Mouse (Mus musculus): ENCODE results near the gene Arsb. TPM values are rescaled to one million over a fixed set of nuclear protein-coding genes. Genes with fewer than 3 reads are reported as not detected.

Arsb gene
- polyA plus RNA-seq, 1 experiment from 2014 or later = 5.4 TPM

DNA sequence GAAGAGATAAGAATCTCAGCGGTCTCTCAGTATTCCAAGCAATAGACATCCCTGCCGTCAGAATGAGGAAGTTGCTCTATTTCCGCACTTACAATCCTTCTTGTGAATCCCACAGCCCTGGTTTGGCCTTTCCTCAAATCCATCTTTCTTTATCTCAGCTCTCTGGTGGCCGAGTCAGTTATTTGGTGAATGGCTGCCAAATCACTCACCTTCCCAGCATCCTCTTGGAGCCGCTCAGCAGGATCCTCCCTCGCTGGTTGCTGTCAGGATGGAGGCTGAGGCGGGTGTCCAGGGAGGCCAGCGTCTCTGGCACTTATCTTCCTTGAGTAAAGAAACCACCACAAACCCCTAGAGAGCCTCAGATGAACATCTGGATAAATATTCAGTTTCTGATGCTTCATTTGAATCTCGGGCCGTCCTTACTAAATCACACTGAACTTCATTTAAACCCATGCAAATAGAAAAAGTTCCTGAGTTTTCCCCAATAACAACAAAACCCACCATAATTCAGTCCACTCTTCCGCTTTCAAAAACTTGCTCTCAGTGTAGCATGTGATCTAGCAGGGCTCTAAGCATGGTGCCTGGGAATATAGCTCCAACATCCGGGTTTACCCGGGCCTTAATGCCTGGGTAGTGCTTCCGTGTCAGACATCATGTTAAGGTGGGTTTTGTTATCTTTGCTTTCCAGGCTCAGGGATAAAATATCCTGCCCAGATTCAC is 81.1 kb downstream of the Arsb start:
- no peak for DNase-seq (ENCODE audit: low spot score)

DNA sequence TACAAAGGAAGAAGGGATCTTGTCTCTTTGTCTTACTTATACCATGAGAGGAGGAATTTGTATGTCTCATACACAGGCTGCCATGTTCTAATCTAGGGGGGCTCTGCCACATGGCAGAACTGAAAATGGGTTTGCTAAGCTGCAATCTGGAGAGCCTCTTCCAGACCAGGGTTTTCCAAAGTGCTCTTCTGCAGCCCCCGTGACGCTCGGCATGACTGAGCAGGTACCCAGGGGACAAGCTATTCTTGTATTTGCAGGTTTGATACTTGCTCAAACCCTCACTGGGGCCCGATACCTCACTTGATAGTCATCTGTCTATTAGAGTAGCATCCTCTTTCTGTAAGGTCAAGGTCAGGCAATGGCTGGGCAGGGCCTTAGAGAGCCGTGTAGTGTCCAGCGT is 82.3 kb downstream of the Arsb start:
- WGBS = 89% methylated on average over 6 of the region's 6 CpGs
- Histone ChIP-seq H3K4me3 (no peak overlapping the region), H3K27ac (replicated peaks) (no peak overlapping the region)

More for the DNA sequence above, 81.1 kb downstream of the Arsb start:
- H3K4me1 ChIP-seq = peaks cover 42% of the 10 kb centered on the region
- no peaks in the 10 kb centered on the region for H3K36me3 ChIP-seq (replicated peaks)
- peak overlapping the region; percentile 55; the same call in 1 of the 2 replicates for H3K27ac ChIP-seq (replicated peaks)
- H3K27me3 ChIP-seq (replicated peaks; ENCODE audit: low read depth, poor library complexity, severe bottlenecking) = 0 out of 2 replicates have a peak, but pooled peaks cover 8% of the 10 kb centered on the region
- H3K9me3 ChIP-seq = no peaks in the 10 kb centered on the region
- 68% methylated on average over 14 of the region's 14 CpGs for WGBS
- no peak overlapping the region for H3K4me3 ChIP-seq

DNA sequence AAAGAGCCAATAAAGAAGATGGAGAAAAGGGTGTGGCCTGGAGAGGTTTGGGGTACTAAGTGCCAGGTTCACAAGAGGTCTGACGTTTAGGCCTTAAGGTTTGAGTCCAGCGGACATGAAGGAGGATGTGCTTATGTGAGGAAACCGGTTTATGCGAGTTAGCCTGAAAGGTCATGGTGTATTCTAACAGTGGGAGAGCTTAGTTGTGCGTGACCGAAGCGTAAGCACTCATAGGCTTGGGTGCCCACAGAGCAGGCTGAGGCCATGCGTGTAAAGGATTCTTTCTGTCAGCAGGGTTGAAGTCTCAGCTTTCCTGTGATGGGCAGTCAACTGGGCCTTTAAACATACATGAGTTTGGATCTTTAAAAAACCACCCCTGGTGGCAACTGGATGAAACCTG is 82.9 kb downstream of the Arsb start:
- no peak for DNase-seq (ENCODE audit: low spot score)
- 87% methylated on average over 8 of the region's 8 CpGs for WGBS
- H3K27me3 ChIP-seq (replicated peaks; ENCODE audit: low read depth, poor library complexity, severe bottlenecking) = 0 out of 2 replicates have a peak, but pooled peaks cover 13% of the 10 kb centered on the region

More for the DNA sequence above, 82.3 kb downstream of the Arsb start:
- no peaks in the 10 kb centered on the region for H3K36me3 ChIP-seq (replicated peaks)
- DNase-seq (ENCODE audit: low spot score) = no peak
- H3K9me3 ChIP-seq = no peaks in the 10 kb centered on the region
- H3K27me3 ChIP-seq (replicated peaks; ENCODE audit: low read depth, poor library complexity, severe bottlenecking) = 0 out of 2 replicates have a peak, but pooled peaks cover 13% of the 10 kb centered on the region
- peaks cover 42% of the 10 kb centered on the region for H3K4me1 ChIP-seq

DNA sequence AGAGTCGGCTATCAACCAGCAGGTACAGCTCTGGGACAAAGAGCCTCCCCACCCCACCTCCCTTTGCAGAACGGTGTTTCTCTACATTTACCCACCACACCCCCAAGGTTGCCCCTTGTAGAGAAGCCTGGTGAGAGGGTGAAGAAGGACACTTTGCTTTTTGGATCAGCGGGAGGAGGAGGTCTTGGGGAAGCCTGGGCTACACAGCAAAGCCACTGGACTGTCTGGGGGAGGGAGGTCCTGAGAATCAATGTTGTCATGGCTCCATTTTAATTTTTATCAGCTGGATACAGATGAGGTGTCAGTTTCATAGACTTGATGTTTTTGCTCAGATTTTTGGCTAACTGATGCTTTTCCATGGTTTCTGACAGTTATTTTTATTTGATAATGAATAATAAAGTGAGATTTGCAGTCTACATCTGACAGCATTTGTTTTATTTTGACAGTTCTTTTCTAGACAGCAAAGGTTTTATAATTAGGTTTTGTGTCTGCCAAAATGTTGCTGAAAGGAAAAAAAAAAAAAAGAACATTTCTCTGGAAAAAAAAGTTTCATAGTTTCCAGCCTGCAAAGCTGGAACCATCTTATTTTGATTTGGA is 83.6 kb downstream of the Arsb start:
- H3K27me3 ChIP-seq (replicated peaks; ENCODE audit: low read depth, poor library complexity, severe bottlenecking) = 0 out of 2 replicates have a peak, but pooled peaks cover 13% of the 10 kb centered on the region
- no peaks in the 10 kb centered on the region for H3K36me3 ChIP-seq (replicated peaks)
- 76% methylated on average over 3 of the region's 3 CpGs for WGBS
- no peaks in the 10 kb centered on the region for H3K9me3 ChIP-seq
- no peak overlapping the region for H3K4me3 ChIP-seq
- H3K27ac ChIP-seq (replicated peaks) = no peak overlapping the region
- H3K4me1 ChIP-seq = peaks cover 35% of the 10 kb centered on the region
- DNase-seq (ENCODE audit: low spot score) = no peak

More for the DNA sequence above, 82.9 kb downstream of the Arsb start:
- H3K9me3 ChIP-seq = no peaks in the 10 kb centered on the region
- H3K27ac ChIP-seq (replicated peaks) = no peak overlapping the region
- no peak overlapping the region for H3K4me3 ChIP-seq
- H3K4me1 ChIP-seq = peaks cover 42% of the 10 kb centered on the region
- H3K36me3 ChIP-seq (replicated peaks) = no peaks in the 10 kb centered on the region

DNA sequence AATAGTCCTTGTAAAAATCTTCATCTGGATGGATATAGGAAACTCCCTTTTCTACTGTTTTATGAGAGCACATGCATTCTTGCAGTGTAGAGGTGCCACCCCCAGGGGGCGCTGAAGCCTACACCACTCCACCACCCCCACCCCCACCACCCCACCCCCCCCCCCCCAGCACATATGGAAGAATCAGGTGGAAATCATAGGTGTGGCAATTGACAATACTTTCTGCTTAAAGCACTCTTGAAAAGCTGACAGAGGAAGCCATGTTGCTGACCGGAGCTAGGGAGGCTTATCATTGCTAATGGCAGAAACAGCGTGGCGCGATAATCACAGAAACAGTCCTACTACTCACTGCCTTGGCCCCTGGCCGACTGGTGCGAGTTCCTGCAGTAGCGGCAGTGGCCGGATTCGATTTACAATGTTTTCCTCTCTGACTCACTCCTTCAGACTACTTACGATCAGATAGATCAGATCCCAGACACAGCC is 84.3 kb downstream of the Arsb start:
- H3K36me3 ChIP-seq (replicated peaks) = no peaks in the 10 kb centered on the region
- 39% methylated on average over 11 of the region's 11 CpGs for WGBS
- no peak overlapping the region for H3K27ac ChIP-seq (replicated peaks)
- H3K4me1 ChIP-seq = peaks cover 28% of the 10 kb centered on the region
- H3K4me3 ChIP-seq = no peak overlapping the region
- H3K27me3 ChIP-seq (replicated peaks; ENCODE audit: low read depth, poor library complexity, severe bottlenecking) = 0 out of 2 replicates have a peak, but pooled peaks cover 13% of the 10 kb centered on the region
- no peaks in the 10 kb centered on the region for H3K9me3 ChIP-seq
- peak; percentile 56 for DNase-seq (ENCODE audit: low spot score)

DNA sequence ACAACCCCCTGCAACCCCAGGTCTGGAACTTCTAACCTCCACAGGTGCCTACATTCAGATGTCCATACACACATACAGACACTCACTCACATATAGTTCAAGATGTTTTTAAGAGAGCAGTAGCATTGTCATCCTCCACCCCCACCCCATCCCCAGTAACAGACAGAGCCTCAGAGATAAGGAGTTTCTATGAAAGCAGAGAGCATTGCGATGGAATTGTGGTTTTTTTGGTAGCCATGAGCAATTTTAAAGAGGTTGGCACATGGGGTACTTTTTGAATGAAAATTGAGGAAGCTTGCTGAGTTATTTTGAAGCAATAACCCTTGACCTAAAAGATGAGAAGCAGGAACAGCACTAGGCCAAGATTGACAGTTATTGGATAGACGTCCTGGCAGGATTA is 89.8 kb downstream of the Arsb start:
- 79% methylated on average over 2 of the region's 2 CpGs for WGBS
- Histone ChIP-seq H3K36me3 (replicated peaks) (no peaks in the 10 kb centered on the region), H3K4me1 (no peaks in the 10 kb centered on the region), H3K9me3 (no peaks in the 10 kb centered on the region), H3K27ac (replicated peaks) (no peak overlapping the region), H3K4me3 (no peak overlapping the region), H3K27me3 (replicated peaks; ENCODE audit: low read depth, poor library complexity, severe bottlenecking) (0 out of 2 replicates have a peak, but pooled peaks cover 13% of the 10 kb centered on the region)
- no peak for DNase-seq (ENCODE audit: low spot score)

DNA sequence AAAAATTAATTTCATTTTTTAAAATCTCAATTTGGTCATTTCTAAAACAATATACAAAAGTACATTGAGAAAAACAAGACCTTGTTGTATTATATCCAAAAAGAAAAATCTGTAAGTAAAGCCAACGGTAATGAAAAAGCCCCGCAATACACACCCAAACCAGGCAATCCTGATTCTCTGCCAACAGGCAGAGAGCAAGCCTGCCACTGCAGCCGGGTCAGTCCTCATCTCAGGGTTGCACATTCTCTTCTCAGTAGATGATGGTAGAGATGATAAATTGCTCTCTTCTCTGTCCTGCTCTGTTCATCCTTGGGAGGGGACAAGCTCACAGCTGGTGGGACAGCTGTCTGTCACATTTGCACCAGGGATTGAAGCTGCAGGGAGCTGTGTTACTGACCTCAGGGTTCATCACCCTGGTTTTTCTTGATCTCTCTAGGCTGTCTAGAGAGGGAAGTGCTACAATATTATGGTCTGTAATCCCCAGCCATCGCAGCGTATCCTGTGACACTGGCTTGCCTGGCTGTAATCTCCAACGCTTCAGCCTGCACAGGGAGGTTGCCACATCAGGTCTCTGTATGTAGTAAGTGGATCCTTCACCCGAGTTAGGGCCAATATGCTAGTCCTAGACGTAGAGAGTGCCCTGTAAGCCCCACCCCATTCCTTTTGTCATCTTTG is 92.8 kb downstream of the Arsb start:
- 67% methylated on average over 8 of the region's 8 CpGs for WGBS
- Histone ChIP-seq H3K36me3 (replicated peaks) (no peaks in the 10 kb centered on the region), H3K4me3 (no peak overlapping the region), H3K9me3 (peaks cover 5% of the 10 kb centered on the region; the same call in 1 of the 2 replicates), H3K4me1 (no peaks in the 10 kb centered on the region), H3K27me3 (replicated peaks; ENCODE audit: low read depth, poor library complexity, severe bottlenecking) (no peaks in the 10 kb centered on the region), H3K27ac (replicated peaks) (no peak overlapping the region)
- DNase-seq (ENCODE audit: low spot score) = no peak

DNA sequence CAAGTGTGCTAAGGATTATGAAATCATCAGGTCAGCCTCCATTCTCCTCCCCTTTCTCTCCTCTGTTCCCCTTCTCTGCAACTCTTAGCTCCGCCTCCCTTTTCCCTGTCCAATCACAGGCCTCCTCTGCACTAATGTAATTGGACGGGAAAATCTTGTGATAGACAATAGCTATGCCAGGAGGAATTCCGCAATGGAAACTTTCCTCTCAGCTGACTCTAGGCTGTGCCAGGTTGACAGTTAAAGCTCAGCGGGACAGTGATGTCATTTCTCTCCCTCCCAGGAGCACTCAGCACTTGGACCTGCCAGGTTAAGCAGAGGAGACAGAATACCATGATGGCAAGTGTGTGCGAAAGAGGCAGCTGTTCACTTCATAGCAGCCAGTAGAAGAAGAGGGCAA is 95.2 kb downstream of the Arsb start:
- no peak overlapping the region for H3K27ac ChIP-seq (replicated peaks)
- no peak overlapping the region for H3K4me3 ChIP-seq
- no peak for DNase-seq (ENCODE audit: low spot score)
- H3K4me1 ChIP-seq = no peaks in the 10 kb centered on the region
- no peaks in the 10 kb centered on the region for H3K27me3 ChIP-seq (replicated peaks; ENCODE audit: low read depth, poor library complexity, severe bottlenecking)
- WGBS = 73% methylated on average over 5 of the region's 5 CpGs
- peaks cover 5% of the 10 kb centered on the region; the same call in 1 of the 2 replicates for H3K9me3 ChIP-seq
- H3K36me3 ChIP-seq (replicated peaks) = no peaks in the 10 kb centered on the region

DNA sequence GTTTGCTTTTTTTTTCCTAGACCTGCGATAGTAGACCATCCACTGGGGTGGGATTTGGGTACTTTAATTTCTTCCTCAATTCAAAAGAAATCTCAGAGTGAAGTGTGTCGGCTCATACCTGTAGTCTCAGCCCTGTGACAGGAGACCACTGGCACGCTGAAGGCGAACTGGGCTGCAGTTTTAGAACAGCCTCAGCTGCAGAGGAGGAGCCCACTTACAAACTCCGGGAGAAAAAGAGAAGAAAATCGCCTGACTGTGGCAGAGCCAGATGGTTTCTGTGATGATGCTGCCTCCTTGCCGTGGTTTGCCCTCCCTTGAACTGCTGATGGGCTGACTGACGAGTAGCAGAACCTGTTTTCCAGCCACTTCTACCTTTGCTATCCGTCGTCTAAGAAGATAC is 100.3 kb downstream of the Arsb start:
- no peak overlapping the region for H3K4me3 ChIP-seq
- peaks cover 5% of the 10 kb centered on the region; the same call in 1 of the 2 replicates for H3K9me3 ChIP-seq
- no peaks in the 10 kb centered on the region for H3K4me1 ChIP-seq
- 81% methylated on average over 10 of the region's 10 CpGs for WGBS
- DNase-seq (ENCODE audit: low spot score) = no peak
- no peak overlapping the region for H3K27ac ChIP-seq (replicated peaks)
- H3K36me3 ChIP-seq (replicated peaks) = no peaks in the 10 kb centered on the region
- H3K27me3 ChIP-seq (replicated peaks; ENCODE audit: low read depth, poor library complexity, severe bottlenecking) = no peaks in the 10 kb centered on the region

DNA sequence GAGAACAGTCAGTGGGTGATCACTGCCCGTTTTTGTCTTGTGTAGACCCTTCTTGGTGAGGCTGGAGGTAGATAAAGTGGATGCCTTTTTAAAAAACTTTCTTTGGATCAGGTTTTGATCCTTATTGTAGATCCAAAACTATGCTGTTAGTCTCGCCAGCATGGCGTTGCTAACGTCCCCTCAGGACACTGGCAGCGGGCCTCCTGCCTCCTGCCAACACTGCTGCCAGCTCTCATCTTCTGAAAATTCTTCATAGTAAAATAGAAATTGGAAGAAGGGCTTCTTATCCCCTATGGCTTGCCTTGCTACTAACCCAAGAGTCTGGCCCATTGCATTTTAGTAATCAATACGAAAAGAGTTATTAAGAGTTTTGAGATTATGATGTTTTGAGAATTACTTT is 101.2 kb downstream of the Arsb start:
- Histone ChIP-seq H3K4me1 (no peaks in the 10 kb centered on the region), H3K36me3 (replicated peaks) (no peaks in the 10 kb centered on the region), H3K27me3 (replicated peaks; ENCODE audit: low read depth, poor library complexity, severe bottlenecking) (no peaks in the 10 kb centered on the region), H3K4me3 (no peak overlapping the region), H3K9me3 (peaks cover 5% of the 10 kb centered on the region; the same call in 1 of the 2 replicates), H3K27ac (replicated peaks) (no peak overlapping the region)
- WGBS = 92% methylated on average over 6 of the region's 6 CpGs
- DNase-seq (ENCODE audit: low spot score) = no peak

DNA sequence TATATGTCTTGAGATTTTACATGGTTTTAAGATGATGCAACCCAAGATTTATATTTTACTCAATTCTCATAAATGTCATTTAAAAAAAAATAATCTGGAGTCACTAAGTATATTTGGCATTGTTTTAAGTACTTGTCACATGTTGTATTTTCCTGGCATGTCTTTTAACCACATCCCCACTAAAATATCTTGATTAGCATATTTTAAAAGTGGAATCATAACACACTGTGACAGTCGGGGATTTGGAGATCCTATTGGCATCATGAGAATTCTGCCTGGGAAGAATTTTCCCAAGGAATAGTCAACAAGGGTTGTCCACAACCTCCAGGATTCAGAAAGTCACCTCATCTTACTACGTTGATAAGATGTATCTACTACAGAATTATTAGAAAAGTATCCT is 106.5 kb downstream of the Arsb start:
- H3K36me3 ChIP-seq (replicated peaks) = no peaks in the 10 kb centered on the region
- no peak for DNase-seq (ENCODE audit: low spot score)

DNA sequence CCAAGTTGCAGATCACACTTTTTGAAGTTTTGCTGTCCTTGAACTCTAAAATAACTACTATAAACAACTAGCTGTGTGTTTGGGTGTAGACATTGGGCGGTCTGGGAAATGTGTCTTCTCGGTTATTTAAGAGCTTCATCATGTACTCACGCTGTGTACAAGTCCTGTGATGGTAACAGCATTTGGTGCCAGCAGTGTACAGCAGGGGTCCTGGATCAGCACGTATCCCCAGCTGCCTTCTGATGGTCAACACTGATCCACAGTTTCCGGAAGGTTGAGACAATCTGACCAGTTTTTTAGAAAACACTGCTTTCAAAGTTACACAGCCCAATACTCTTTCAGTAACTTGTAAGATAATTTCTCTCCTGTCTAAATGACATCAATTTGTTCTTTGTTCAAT is 108.0 kb downstream of the Arsb start:
- WGBS = 88% methylated on average over 5 of the region's 5 CpGs
- H3K36me3 ChIP-seq (replicated peaks) = no peaks in the 10 kb centered on the region
- no peaks in the 10 kb centered on the region for H3K27me3 ChIP-seq (replicated peaks; ENCODE audit: low read depth, poor library complexity, severe bottlenecking)
- no peaks in the 10 kb centered on the region for H3K9me3 ChIP-seq
- no peak overlapping the region for H3K27ac ChIP-seq (replicated peaks)
- H3K4me3 ChIP-seq = no peak overlapping the region
- H3K4me1 ChIP-seq = no peaks in the 10 kb centered on the region
- no peak for DNase-seq (ENCODE audit: low spot score)

More for the DNA sequence above, 106.5 kb downstream of the Arsb start:
- Histone ChIP-seq H3K27ac (replicated peaks) (no peak overlapping the region), H3K4me3 (no peak overlapping the region), H3K9me3 (no peaks in the 10 kb centered on the region), H3K27me3 (replicated peaks; ENCODE audit: low read depth, poor library complexity, severe bottlenecking) (no peaks in the 10 kb centered on the region), H3K4me1 (no peaks in the 10 kb centered on the region)
- WGBS = 92% methylated on average over 2 of the region's 2 CpGs

All from embryonic facial prominence, embryonic 10.5 days (tissue).